Mouse (Mus musculus) myocyte (in vitro differentiated cells): ENCODE results near the gene Nfia.

ENCODE experiments used
- CEBPB ChIP-seq: IDR thresholded peaks from 2 replicates; pipeline ENCODE4 v1.6.1; 2011; ENCODE audit warnings: mild to moderate bottlenecking, moderate library complexity; ENCODE audit not compliant: poor library complexity, insufficient read depth, severe bottlenecking
- E2F4 ChIP-seq: IDR thresholded peaks from one replicate; pipeline ENCODE4 v1.6.1; 2011; ENCODE audit warnings: mild to moderate bottlenecking, control low read depth, moderate library complexity; ENCODE audit not compliant: insufficient read depth
- MYOD1 ChIP-seq, 3 experiments: IDR thresholded peaks; one replicate each; pipeline ENCODE4 v1.6.1; 2011; ENCODE audit warnings: control low read depth in 2 of 3, low read depth in 2 of 3, mild to moderate bottlenecking in 2 of 3, moderate library complexity in 1 of 3; ENCODE audit not compliant: insufficient read length in 2 of 3, control insufficient read depth in 1 of 3
- MYOG ChIP-seq, 3 experiments: IDR thresholded peaks; one replicate each; pipeline ENCODE4 v1.6.1; 2011; ENCODE audit warnings: control low read depth in 2 of 3, low read depth in 2 of 3, mild to moderate bottlenecking in 2 of 3; ENCODE audit not compliant: insufficient read length in 2 of 3, control insufficient read depth in 1 of 3, insufficient read depth in 1 of 3
- REST ChIP-seq: IDR thresholded peaks from one replicate; pipeline ENCODE4 v1.6.1; 2011; ENCODE audit warnings: mild to moderate bottlenecking, control low read depth, moderate library complexity; ENCODE audit not compliant: insufficient read depth, insufficient read length

DNA sequence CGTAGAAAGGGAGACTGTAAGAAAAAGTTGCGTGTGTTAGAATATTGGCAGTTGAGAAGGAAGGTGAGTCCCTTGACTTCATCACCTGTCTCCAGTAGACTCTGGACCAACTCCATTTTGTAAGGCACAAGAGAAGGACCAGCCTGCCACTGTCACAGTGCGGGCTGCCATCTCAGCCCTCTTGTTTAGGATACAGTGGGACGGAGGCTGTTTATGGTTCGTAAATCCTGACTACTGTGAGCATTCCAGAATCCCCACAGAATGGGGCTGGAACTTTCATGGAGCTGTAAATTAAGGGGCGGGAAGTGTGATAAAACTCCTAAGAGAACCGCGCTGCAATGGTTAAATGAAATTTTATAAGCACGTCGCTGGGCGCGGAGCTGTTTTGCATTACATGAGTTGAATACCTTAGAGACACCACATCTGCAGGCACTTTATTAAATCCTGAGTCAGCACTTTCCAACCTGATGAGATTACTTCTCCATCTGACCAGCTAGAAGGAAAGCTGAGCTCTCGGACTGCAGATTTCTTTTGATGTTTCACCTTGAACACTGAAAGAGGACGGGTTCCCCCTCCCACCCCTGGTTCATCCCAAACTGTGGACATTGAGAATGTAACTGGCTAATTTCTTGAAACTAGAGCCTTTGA, 334.0 kb downstream of the Nfia start:
- TF ChIP-seq MYOD1 (IDR thresholded peaks at IDR 0.05; ENCODE audit: control insufficient read depth in 1 of 3, insufficient read length in 2 of 3, low read depth in 2 of 3) (no peak), MYOG (IDR thresholded peaks at IDR 0.05; ENCODE audit: control insufficient read depth in 1 of 3, insufficient read depth in 1 of 3, insufficient read length in 2 of 3, low read depth in 2 of 3) (no peak), E2F4 (no peak), CEBPB (no peak), REST (no peak)
